In the genomic region with DNA sequence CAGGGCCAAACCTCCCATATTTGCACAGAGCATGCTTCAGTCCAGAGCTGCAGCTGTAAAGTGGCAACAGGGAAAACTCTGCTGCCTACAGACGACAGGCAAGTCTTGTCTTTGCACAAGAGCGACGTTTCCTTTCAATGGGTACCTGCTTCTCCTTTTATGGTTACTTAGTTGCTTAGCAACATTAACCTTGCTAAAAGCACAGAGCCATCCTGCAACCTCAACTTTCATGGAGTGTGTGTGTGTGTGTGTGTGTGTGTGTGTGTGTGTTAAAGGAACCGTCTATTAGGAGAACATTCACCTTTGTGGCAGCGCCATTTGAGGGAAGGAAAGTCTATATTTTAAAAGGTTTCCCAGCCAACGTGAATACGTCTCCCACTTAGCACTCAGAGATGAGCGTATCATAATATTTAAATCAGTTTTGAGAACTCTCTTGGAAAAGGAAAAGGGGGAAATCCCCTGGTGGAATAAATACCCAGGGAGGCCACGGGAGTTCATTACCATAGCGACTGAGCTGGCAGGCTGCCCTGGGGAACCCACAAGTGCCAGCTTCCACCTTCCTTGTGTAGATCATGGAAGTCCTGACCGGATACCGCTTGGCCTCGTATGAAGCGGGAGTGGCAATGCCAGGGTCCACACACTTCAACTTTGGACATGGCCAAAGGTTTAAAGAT, we compare ENCODE assay signal across 8 mouse cellular contexts.
A peak's percentile ranks its signal among the peaks of the same experiment; 100 is the strongest.
DNase-seq lines count a peak whose midpoint lies in the region; ATAC-seq and TF ChIP-seq lines count a peak whose summit lies in the region.

No protein-coding gene starts in this region.

- H3K27ac ChIP-seq in layer of hippocampus, adult 2 months: no peak overlapping the region

- H3K4me3 ChIP-seq in layer of hippocampus, adult 2 months: no peak overlapping the region

- intact Hi-C loops in left cerebral cortex, postnatal 4 days (cut with DNase I): no loop called here

- peak; percentile 74 for ATAC-seq in granulocyte monocyte progenitor cell, adult 5-6 weeks (replicated peaks; ENCODE audit: poor library complexity, severe bottlenecking)

- TF ChIP-seq CTCF in layer of hippocampus, adult 2 months (conservative IDR thresholded peaks at IDR 0.05): no peak

- DNase-seq in adrenal gland, postnatal 14 days: peak; percentile 72
- no peak for DNase-seq in adrenal gland, adult 18-20 months (ENCODE audit: low spot score in 2 of 2)
- peak; percentile 39 for DNase-seq in left cerebral cortex, postnatal 4 days
- no peak for DNase-seq in left cerebral cortex, adult 8-10 months (ENCODE audit: low spot score in 2 of 2)
- peak; percentile 88 for DNase-seq in lung, postnatal 36 days
- no peak for DNase-seq in heart, adult 9 months (ENCODE audit: low spot score in 2 of 2)
- DNase-seq in layer of hippocampus, adult 2 months (ENCODE audit: low spot score in 2 of 2): no peak

Comparison
In these comparisons a context has a peak if more than half of its experiments do, and no peak if none do; other contexts are left out.
1. DNase-seq: peak in adrenal gland, postnatal 14 days (single experiment), left cerebral cortex, postnatal 4 days (single experiment) and lung, postnatal 36 days (single experiment); none in adrenal gland, adult 18-20 months (0 of 2), left cerebral cortex, adult 8-10 months (0 of 2), heart, adult 9 months (0 of 2) and layer of hippocampus, adult 2 months (0 of 2).